Mouse (Mus musculus): ENCODE data around the gene 9230110F15Rik.
A peak's percentile ranks its signal among the peaks of the same experiment; 100 is the strongest.
"Not testable (repeated sequence)": the region's sequence is repeated elsewhere in the genome, so short reads cannot be mapped to it uniquely, and the experiment has no call there.

Gene 9230110F15Rik

DNA sequence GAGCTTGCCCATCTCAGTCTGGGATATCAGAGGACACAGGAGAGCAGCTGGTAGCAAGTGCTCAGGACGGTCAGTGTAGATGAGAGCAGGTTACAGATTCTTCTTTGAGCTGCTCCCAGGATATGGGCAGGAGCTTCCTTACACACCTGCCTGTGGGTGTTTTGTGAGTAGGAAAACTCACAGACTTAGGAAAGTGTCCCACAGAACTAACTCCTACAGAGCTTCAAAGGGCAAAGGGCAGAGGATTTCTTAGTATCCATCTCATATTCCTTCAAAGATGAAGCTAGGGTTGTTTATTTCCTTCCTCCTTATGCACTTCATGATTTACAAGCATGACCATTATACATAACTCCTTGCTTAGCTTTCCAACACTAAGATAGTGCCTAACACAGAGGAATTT lies at the start of gene 9230110F15Rik:
Gene 9230110F15Rik, minus strand, starts transcription at position 101 of the 400 bp plus-strand sequence.
- no peak for DNase-seq (ENCODE audit: low spot score)

GRCm38 (mm10) chr9:35893112-35893511 lies 49.2 kb upstream of the 9230110F15Rik start:
- DNase-seq (ENCODE audit: low spot score), result not testable (repeated sequence)

DNA sequence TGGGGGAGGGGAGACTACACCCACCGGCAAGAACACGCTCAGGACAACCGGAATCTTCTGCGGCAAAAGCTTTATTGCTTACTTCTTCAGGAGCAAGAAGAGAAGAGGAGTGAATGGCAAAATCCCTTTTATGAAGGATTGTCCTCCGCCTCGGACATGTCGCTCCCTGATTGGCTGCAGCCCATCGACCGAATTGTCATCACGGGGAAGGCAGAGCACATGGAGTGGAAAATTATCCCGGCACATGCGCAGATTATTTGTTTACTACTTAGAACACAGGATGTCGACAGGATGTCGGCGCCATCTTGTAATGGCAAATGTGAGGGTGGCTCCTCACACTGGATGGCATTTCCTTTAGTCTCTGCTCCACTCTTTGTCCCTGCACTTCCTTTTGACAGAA lies 26.1 kb downstream of the 9230110F15Rik start:
- DNase-seq (ENCODE audit: low spot score), result peak; percentile 77

DNA sequence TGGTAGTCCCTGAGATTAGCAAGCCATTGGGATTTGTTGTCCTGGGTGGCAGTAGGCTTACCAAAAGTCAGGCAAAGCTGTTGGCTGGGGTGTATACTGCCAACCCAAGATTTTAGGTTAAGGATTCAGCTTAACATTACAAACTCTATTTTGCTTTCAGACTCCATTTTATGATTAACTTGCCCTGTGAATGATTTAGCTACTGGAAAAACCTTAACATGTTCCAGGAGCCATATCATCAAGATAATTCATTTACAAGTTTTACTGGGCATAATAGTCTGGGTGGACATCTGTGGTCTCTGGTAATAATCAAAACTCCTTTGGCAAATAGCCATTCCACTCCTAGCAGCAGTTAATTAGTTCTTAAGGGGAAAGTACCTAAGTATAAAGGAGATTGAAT lies 45.8 kb downstream of the 9230110F15Rik start:
- DNase-seq (ENCODE audit: low spot score), result no peak

DNA sequence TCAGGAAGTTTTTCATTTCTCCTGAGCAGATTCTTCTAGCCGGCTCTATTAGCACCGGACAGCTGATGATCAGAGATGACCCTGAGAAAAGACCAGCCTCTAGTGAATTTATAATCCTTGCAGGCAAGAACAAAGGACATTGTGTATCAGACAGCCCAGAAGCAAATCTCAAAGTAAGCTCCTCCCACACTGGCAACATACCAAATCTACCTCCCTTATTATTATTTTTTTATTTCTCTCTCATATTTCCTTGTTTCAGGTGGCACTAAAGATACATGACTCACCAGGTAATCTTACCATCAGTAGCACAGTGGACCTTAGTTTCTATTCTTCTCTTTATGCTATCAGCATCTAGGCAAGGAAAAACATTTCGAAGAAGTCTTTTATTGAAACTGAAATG lies 53.9 kb downstream of the 9230110F15Rik start, which contains the start of the genes Gm27235 and D730048I06Rik:
Gene Gm27235, minus strand, starts transcription at position 101 of the 400 bp plus-strand sequence.
Gene D730048I06Rik, minus strand, starts transcription at position 112 of the 400 bp plus-strand sequence.
- DNase-seq (ENCODE audit: low spot score), result no peak

All from MN1 (cell line).